8 mouse cellular contexts compared by ENCODE assay signal in the genomic region with DNA sequence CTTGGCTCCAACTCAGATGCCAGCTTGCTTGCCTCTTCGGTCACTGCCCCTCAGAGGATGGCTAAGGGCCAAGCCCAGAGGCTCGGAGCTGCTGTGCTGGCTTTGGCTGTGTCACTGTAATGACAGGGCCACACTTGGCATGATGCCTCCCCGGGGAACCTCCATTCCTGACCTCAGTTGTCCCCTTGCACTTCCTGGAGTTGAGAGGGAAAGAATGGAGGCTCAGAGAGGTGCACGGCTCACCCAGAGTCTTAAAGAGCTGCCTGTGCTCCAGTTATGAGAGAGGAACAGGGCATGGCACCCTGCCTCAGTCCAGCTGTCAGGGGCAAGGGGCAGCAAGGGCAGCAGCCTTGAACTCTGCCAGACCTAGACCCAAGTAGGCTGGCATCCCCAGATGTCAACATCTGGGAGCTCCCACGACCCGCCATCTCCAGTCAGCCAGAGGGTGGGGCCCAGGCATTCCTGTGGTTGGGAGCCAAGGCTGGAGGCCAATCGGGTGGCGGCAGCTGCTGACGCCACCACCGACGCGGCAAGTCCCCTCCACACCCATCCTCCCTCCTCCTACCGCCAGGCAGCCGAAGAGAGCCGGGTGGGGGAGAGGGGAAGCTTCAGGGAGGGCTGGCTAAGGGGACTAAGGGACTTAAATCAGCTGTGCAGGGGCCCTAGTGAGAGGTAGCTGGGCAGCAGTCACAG. TPM values are rescaled to one million over a fixed set of nuclear protein-coding genes. Genes with fewer than 3 reads are reported as not detected.
DNase-seq lines count a peak whose midpoint lies in the region; ATAC-seq lines count a peak whose summit lies in the region.

No protein-coding gene starts in this region.

- H3K9ac ChIP-seq in lung, embryonic 15.5 days, result peak overlapping the region; percentile 18

- H3K4me3 ChIP-seq in lung, embryonic 15.5 days, result peak overlapping the region; percentile 34

- H3K9me3 ChIP-seq in lung, embryonic 15.5 days, result no peaks in the 10 kb centered on the region

- H3K27me3 ChIP-seq in lung, embryonic 15.5 days, result no peaks in the 10 kb centered on the region

- H3K4me1 ChIP-seq in lung, embryonic 15.5 days, result peaks cover 33% of the 10 kb centered on the region

- H3K4me2 ChIP-seq in lung, embryonic 15.5 days, result peak overlapping the region; percentile 57

- peak overlapping the region; percentile 83 for H3K27ac ChIP-seq in lung, embryonic 15.5 days

- H3K36me3 ChIP-seq in lung, embryonic 15.5 days, result peaks cover 58% of the 10 kb centered on the region

- peak; percentile 86 for ATAC-seq in frontal cortex, adult (ENCODE audit: low TSS enrichment)
- peak; percentile 85 for ATAC-seq in lung, embryonic 15.5 days (ENCODE audit: borderline replicate concordance, extremely low read depth, low FRiP score, low TSS enrichment)

- WGBS in lung, embryonic 15.5 days, result 9% methylated on average over 14 of the region's 15 CpGs

- DNase-seq in Muller cell, postnatal 12 days (ENCODE audit: inconsistent ontology term), result peak; percentile 96
- DNase-seq in cerebellum, adult 9-11 months, result peak; percentile 85
- peak; percentile 90 for DNase-seq in heart, postnatal 4 days
- peak; percentile 85 for DNase-seq in layer of hippocampus, adult 9-11 months
- peak; percentile 38 for DNase-seq in retina, adult 2 months (ENCODE audit: low read depth, low spot score)
- DNase-seq in natural killer cell, adult 2 months (ENCODE audit: low spot score in 2 of 2), result no peak

RNA-seq across cellular contexts. Expression of gene Arhgap23, which starts 34.4 kb away (rescaled TPM):
- 10 to 100 TPM; 51.0 to 52.3 TPM for total RNA-seq in heart, postnatal 4 days (2021)
- polyA plus RNA-seq in lung, embryonic 15.5 days (2015; fragmentation: Nextera tagmentation; extraction: Ambion mirVana), result 7.0 and 7.4 TPM in 2 replicates

RNA-seq across cellular contexts. Expression of gene 4933428G20Rik, which starts 50.4 kb away (rescaled TPM):
- not detected for total RNA-seq in heart, postnatal 4 days (2021)
- polyA plus RNA-seq in lung, embryonic 15.5 days (2015; fragmentation: Nextera tagmentation; extraction: Ambion mirVana), result 0.70 and 0.87 TPM in 2 replicates

Comparison
In these comparisons a context has a peak if more than half of its experiments do, and no peak if none do; other contexts are left out.
1. DNase-seq: peak in Muller cell, postnatal 12 days (single experiment), cerebellum, adult 9-11 months (single experiment), heart, postnatal 4 days (single experiment), layer of hippocampus, adult 9-11 months (single experiment) and retina, adult 2 months (single experiment); none in natural killer cell, adult 2 months (0 of 2).